Comparison of ENCODE assay signal across 12 mouse cellular contexts in the genomic region with DNA sequence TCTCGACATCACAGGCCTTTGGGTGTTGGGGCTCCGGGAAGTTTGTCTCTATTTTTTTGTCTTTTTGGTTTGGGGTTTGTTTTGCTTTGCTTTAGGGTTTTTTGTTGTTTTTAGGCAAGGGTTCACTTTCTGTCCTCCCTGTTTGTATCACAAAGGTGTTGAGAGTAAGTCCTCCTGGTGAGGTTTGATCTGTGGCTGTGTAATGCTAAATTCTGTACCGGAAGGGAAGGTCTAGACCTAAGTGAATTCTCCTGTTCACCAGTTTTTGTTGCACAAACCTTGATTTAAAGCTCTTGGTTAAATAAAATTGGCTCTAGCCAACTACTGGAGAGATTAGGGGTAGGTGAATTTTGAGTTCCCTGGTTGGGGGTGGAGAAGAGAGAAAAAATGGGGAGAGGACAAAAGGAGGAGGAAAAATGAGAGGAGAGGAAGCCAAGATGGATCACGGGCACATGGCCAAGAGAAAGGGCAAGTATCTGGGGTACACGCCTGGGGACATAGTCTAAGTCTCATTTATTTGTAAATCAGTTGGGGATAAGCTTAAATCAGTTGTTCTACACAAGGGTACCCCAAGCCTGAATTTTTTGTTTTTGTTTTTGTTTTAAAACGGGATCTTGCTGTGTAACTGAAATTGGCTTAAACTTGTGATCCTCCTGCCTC. TPM values are rescaled to one million over a fixed set of nuclear protein-coding genes. Genes with fewer than 3 reads are reported as not detected.
DNase-seq lines count a peak whose midpoint lies in the region; ATAC-seq and TF ChIP-seq lines count a peak whose summit lies in the region.
"Had no signal": no experiment of that assay in that cellular context is flagged by ENCODE, and none has a peak within 500 bp of the region (broad histone marks: within the 10 kb centered on the region; RNA-seq: fewer than 3 reads in every experiment).

No protein-coding gene starts in this region.

- no peaks in the 10 kb centered on the region for H3K9me3 ChIP-seq in heart, embryonic 12.5 days (replicated peaks)
- H3K9me3 ChIP-seq in heart, embryonic 10.5 days = no peaks in the 10 kb centered on the region
- no peaks in the 10 kb centered on the region for H3K9me3 ChIP-seq in kidney, embryonic 16.5 days (ENCODE audit: low read length)
- no peaks in the 10 kb centered on the region for H3K9me3 ChIP-seq in ES-Bruce4 (replicated peaks; ENCODE audit: control insufficient read depth, insufficient read depth, low read length, poor library complexity, severe bottlenecking)
- H3K9me3 ChIP-seq: forebrain, embryonic 10.5 days; limb, embryonic 12.5 days had no signal

- H3K27me3 ChIP-seq in heart, embryonic 12.5 days (replicated peaks) = no peaks in the 10 kb centered on the region
- H3K27me3 ChIP-seq in heart, embryonic 10.5 days (ENCODE audit: insufficient read depth, poor library complexity, severe bottlenecking) = no peaks in the 10 kb centered on the region
- no peaks in the 10 kb centered on the region for H3K27me3 ChIP-seq in kidney, embryonic 16.5 days (ENCODE audit: insufficient read depth, low read length)
- H3K27me3 ChIP-seq in ES-Bruce4 (ENCODE audit: control insufficient read depth, insufficient read depth, low read length, poor library complexity, severe bottlenecking) = no peaks in the 10 kb centered on the region

- H3K4me1 ChIP-seq in heart, embryonic 12.5 days (replicated peaks) = peaks cover 30% of the 10 kb centered on the region
- peaks cover 20% of the 10 kb centered on the region for H3K4me1 ChIP-seq in heart, embryonic 10.5 days
- H3K4me1 ChIP-seq in kidney, embryonic 16.5 days (ENCODE audit: insufficient read depth, low read length) = peaks cover 31% of the 10 kb centered on the region
- H3K4me1 ChIP-seq in ES-Bruce4 (ENCODE audit: control insufficient read depth, insufficient read depth, low read length) = peaks cover 15% of the 10 kb centered on the region
- H3K4me1 ChIP-seq in bone marrow macrophage, adult 2 months (ENCODE audit: control insufficient read depth, insufficient read depth, low read length) = peaks cover 20% of the 10 kb centered on the region

- H3K4me3 ChIP-seq in heart, embryonic 12.5 days = no peak overlapping the region
- H3K4me3 ChIP-seq in heart, embryonic 10.5 days = no peak overlapping the region
- no peak overlapping the region for H3K4me3 ChIP-seq in kidney, embryonic 16.5 days (ENCODE audit: low read length)
- H3K4me3 ChIP-seq in ES-Bruce4 (ENCODE audit: low read depth, low read length) = no peak overlapping the region
- no peak overlapping the region for H3K4me3 ChIP-seq in bone marrow macrophage, adult 2 months (ENCODE audit: insufficient read depth, low read length)
- H3K4me3 ChIP-seq: forebrain, embryonic 10.5 days; left cerebral cortex, adult 2 months; limb, embryonic 12.5 days had no signal

- DNase-seq in heart, embryonic 10.5 days (ENCODE audit: low spot score) = no peak
- DNase-seq in kidney, postnatal 14 days = no peak
- DNase-seq in adrenal gland, adult 18-20 months (ENCODE audit: low spot score in 2 of 2) = no peak

- no peak for TF ChIP-seq CTCF in ES-Bruce4 (IDR thresholded peaks at IDR 0.05; ENCODE audit: low read depth, low read length)
- no peak for TF ChIP-seq CTCF in bone marrow macrophage, adult 2 months (IDR thresholded peaks at IDR 0.05; ENCODE audit: low read depth, low read length)

- no peak for TF ChIP-seq POLR2A in ES-Bruce4 (IDR thresholded peaks at IDR 0.05; ENCODE audit: insufficient read depth, low read length)
- TF ChIP-seq POLR2A in bone marrow macrophage, adult 2 months (IDR thresholded peaks at IDR 0.05; ENCODE audit: borderline replicate concordance, low read depth, low read length) = no peak

- ATAC-seq in heart, embryonic 12.5 days (ENCODE audit: insufficient number of reproducible peaks, low FRiP score) = no peak
- no peak for ATAC-seq in kidney, embryonic 16.5 days (ENCODE audit: low FRiP score, low TSS enrichment)
- ATAC-seq: activated CD4-positive, CD25-positive, alpha-beta regulatory T cell, adult 4 months; midbrain, embryonic 16.5 days had no signal

- no peak for TF ChIP-seq EP300 in ES-Bruce4 (IDR thresholded peaks at IDR 0.05; ENCODE audit: insufficient read depth, low read depth, low read length)

- peak overlapping the region; percentile 50; the same call in 1 of the 2 replicates for H3K27ac ChIP-seq in heart, embryonic 12.5 days (ENCODE audit: poor library complexity, severe bottlenecking)
- H3K27ac ChIP-seq in heart, embryonic 10.5 days = no peak overlapping the region
- peak overlapping the region; percentile 50; the same call in 1 of the 2 replicates for H3K27ac ChIP-seq in kidney, embryonic 16.5 days (ENCODE audit: low read length)
- H3K27ac ChIP-seq in ES-Bruce4 (ENCODE audit: insufficient read depth, low read length) = peak overlapping the region; percentile 100
- H3K27ac ChIP-seq in bone marrow macrophage, adult 2 months (ENCODE audit: insufficient read depth, low read depth, low read length) = peak overlapping the region; percentile 35
- H3K27ac ChIP-seq: forebrain, embryonic 10.5 days; left cerebral cortex, adult 2 months; limb, embryonic 12.5 days had no signal

- H3K4me2 ChIP-seq in heart, embryonic 12.5 days = no peak overlapping the region
- H3K4me2 ChIP-seq in kidney, embryonic 16.5 days (replicated peaks; ENCODE audit: low read depth, low read length) = no peak overlapping the region
- H3K4me2 ChIP-seq: limb, embryonic 12.5 days had no signal

- no peak overlapping the region for H3K9ac ChIP-seq in heart, embryonic 12.5 days
- no peak overlapping the region for H3K9ac ChIP-seq in kidney, embryonic 16.5 days (replicated peaks; ENCODE audit: low read length)
- H3K9ac ChIP-seq in ES-Bruce4 (ENCODE audit: low read depth, poor library complexity, severe bottlenecking) = peak overlapping the region; percentile 30
- H3K9ac ChIP-seq: limb, embryonic 12.5 days had no signal

- peaks cover 32% of the 10 kb centered on the region for H3K36me3 ChIP-seq in heart, embryonic 12.5 days
- H3K36me3 ChIP-seq in heart, embryonic 10.5 days = peaks cover 40% of the 10 kb centered on the region
- H3K36me3 ChIP-seq in kidney, embryonic 16.5 days (ENCODE audit: insufficient read depth, low read length) = peaks cover 34% of the 10 kb centered on the region
- H3K36me3 ChIP-seq in ES-Bruce4 (ENCODE audit: control insufficient read depth, insufficient read depth, low read length, poor library complexity, severe bottlenecking) = peaks cover 6% of the 10 kb centered on the region; the same call in 1 of the 2 replicates

- 85% methylated on average over 6 of the region's 6 CpGs for WGBS in heart, embryonic 12.5 days
- WGBS in heart, embryonic 10.5 days = 96% methylated on average over 6 of the region's 6 CpGs
- 89% methylated on average over 6 of the region's 6 CpGs for WGBS in kidney, embryonic 16.5 days

RNA-seq across cellular contexts. Expression of a gene that starts 18.7 kb away (rescaled TPM):
- 14.2 TPM in 2 replicates for polyA plus RNA-seq in heart, embryonic 12.5 days (2016; fragmentation: Nextera tagmentation; extraction: Ambion mirVana)
- polyA plus RNA-seq in heart, embryonic 10.5 days (2016; fragmentation: Nextera tagmentation; extraction: Ambion mirVana) = 13.1 and 17.0 TPM in 2 replicates
- polyA plus RNA-seq in kidney, embryonic 16.5 days (2015; fragmentation: Nextera tagmentation; extraction: Ambion mirVana) = 17.4 and 21.1 TPM in 2 replicates
- 22.5 and 23.0 TPM in 2 replicates for polyA plus RNA-seq in ES-Bruce4 (2011; ENCODE audit: insufficient read depth, insufficient read length, low read depth, missing spikeins)
- polyA plus RNA-seq in bone marrow macrophage, adult 2 months (2012; ENCODE audit: insufficient read depth, insufficient read length, missing spikeins) = 41.0 and 44.8 TPM in 2 replicates
- total RNA-seq in adrenal gland, adult 18-20 months (2021) = 10 to 100 TPM; 18.5 to 26.8 TPM

RNA-seq across cellular contexts. Expression of a gene that starts 32.3 kb away (rescaled TPM):
- 16.3 and 16.6 TPM in 2 replicates for polyA plus RNA-seq in heart, embryonic 12.5 days (2016; fragmentation: Nextera tagmentation; extraction: Ambion mirVana)
- polyA plus RNA-seq in heart, embryonic 10.5 days (2016; fragmentation: Nextera tagmentation; extraction: Ambion mirVana) = 16.3 and 21.9 TPM in 2 replicates
- polyA plus RNA-seq in kidney, embryonic 16.5 days (2015; fragmentation: Nextera tagmentation; extraction: Ambion mirVana) = 40.0 and 47.9 TPM in 2 replicates
- polyA plus RNA-seq in ES-Bruce4 (2011; ENCODE audit: insufficient read depth, insufficient read length, low read depth, missing spikeins) = 25.2 and 25.4 TPM in 2 replicates
- polyA plus RNA-seq in bone marrow macrophage, adult 2 months (2012; ENCODE audit: insufficient read depth, insufficient read length, missing spikeins) = 2.7 and 3.3 TPM in 2 replicates
- 1 to 10 TPM; 6.9 to 7.1 TPM for total RNA-seq in adrenal gland, adult 18-20 months (2021)
